Mouse (Mus musculus) hindbrain, embryonic 11.5 days (tissue): Measurements from ENCODE around the gene Cc2d2b. TPM values are rescaled to one million over a fixed set of nuclear protein-coding genes. Genes with fewer than 3 reads are reported as not detected.

Experiments used
- ATAC-seq: fragments of 200-750 bp; cut with Nextera tagmentation; 2 replicates; pipeline ENCODE4 v1.8.0; 2017; ENCODE audit warnings: mild to moderate bottlenecking, moderate TSS enrichment, moderate library complexity; ENCODE audit not compliant: low FRiP score
- DNase-seq: peaks from one replicate; pipeline ENCODE4 v3.0.0-alpha.2; 2015; ENCODE audit warnings: low spot score
- H3K27ac ChIP-seq: fragments of 300-500 bp; sonication (generic); 2 replicates; pipeline ENCODE4 v1.5.1; 2014; ENCODE audit warnings: mild to moderate bottlenecking, low read depth, low read length
- H3K27me3 ChIP-seq: fragments of 300-500 bp; sonication (generic); 2 replicates; pipeline ENCODE4 v1.6.1; 2014; ENCODE audit warnings: mild to moderate bottlenecking, low read length, moderate library complexity, mixed read lengths; ENCODE audit not compliant: control insufficient read depth, insufficient read depth
- H3K36me3 ChIP-seq: fragments of 300-500 bp; sonication (generic); 2 replicates; pipeline ENCODE4 v1.6.1; 2014; ENCODE audit warnings: mild to moderate bottlenecking, low read length, moderate library complexity, mixed read lengths; ENCODE audit not compliant: control insufficient read depth, insufficient read depth
- H3K4me1 ChIP-seq: fragments of 300-500 bp; sonication (generic); replicated peaks from 2 replicates; pipeline ENCODE4 v1.6.1; 2014; ENCODE audit warnings: low read length, mixed read lengths; ENCODE audit not compliant: control insufficient read depth, insufficient read depth
- H3K4me2 ChIP-seq: fragments of 300-500 bp; sonication (generic); replicated peaks from 2 replicates; pipeline ENCODE4 v1.6.1; 2014; ENCODE audit warnings: mild to moderate bottlenecking, low read depth, low read length
- H3K4me3 ChIP-seq: fragments of 300-500 bp; sonication (generic); 2 replicates; pipeline ENCODE4 v1.5.1; 2014; ENCODE audit warnings: low read depth, low read length
- H3K9ac ChIP-seq: fragments of 300-500 bp; sonication (generic); 2 replicates; pipeline ENCODE4 v1.6.1; 2014; ENCODE audit warnings: low read depth, low read length
- H3K9me3 ChIP-seq: fragments of 300-500 bp; sonication (generic); 2 replicates; pipeline ENCODE4 v1.6.1; 2016; ENCODE audit warnings: low read length; ENCODE audit not compliant: control insufficient read depth
- WGBS: fragments of 180-500 bp; shearing (Covaris S2); extraction: QIAGEN DNeasy Blood & Tissue Kit; methylation state at CpG from one replicate; pipeline ENCODE4 v1.1.7; 2014; 5-methylcytosine and 5-hydroxymethylcytosine counted together
- polyA plus RNA-seq: library from polyadenylated mRNA; unstranded; fragments of >200 nt; fragmentation: Nextera tagmentation; extraction: Ambion mirVana; gene quantifications from 2 replicates; pipeline ENCODE4 v1.2.1, GENCODE M21; 2014

The Cc2d2b gene
- polyA plus RNA-seq, 1 experiment from 2014 or later = 0.20 TPM

- Histone ChIP-seq H3K27me3 (peaks cover 8% of the 10 kb centered on the region; the same call in 1 of the 2 replicates), H3K27ac (no peak overlapping the region), H3K4me2 (no peak overlapping the region), H3K9ac (no peak overlapping the region), H3K4me3 (no peak overlapping the region), H3K4me1 (no peaks in the 10 kb centered on the region), H3K9me3 (no peaks in the 10 kb centered on the region), H3K36me3 (no peaks in the 10 kb centered on the region)
- ATAC-seq (no peak), DNase-seq (no peak)
- WGBS = 33% methylated on average over 5 of the region's 5 CpGs
Measured at GRCm38 (mm10) chr19:40868284-40868683, 119.7 kb downstream of the Cc2d2b start.

- H3K4me1 ChIP-seq = no peaks in the 10 kb centered on the region
- H3K27me3 ChIP-seq = peaks cover 8% of the 10 kb centered on the region; the same call in 1 of the 2 replicates
- H3K9ac ChIP-seq = no peak overlapping the region
- H3K9me3 ChIP-seq = no peaks in the 10 kb centered on the region
- H3K4me3 ChIP-seq = no peak overlapping the region
- DNase-seq (no peak), ATAC-seq (no peak)
- no peak overlapping the region for H3K27ac ChIP-seq
- WGBS = 94% methylated on average over 3 of the region's 3 CpGs
- H3K4me2 ChIP-seq = no peak overlapping the region
- H3K36me3 ChIP-seq = no peaks in the 10 kb centered on the region
Measured at GRCm38 (mm10) chr19:40869425-40870105, 121.0 kb downstream of the Cc2d2b start.

GRCm38 (mm10) chr19:40872955-40873665, 124.6 kb downstream of the Cc2d2b start:
- H3K4me2 ChIP-seq = peak overlapping the region; percentile 66
- ATAC-seq (peak; percentile 98), DNase-seq (peak; percentile 99)
- no peaks in the 10 kb centered on the region for H3K36me3 ChIP-seq
- 2% methylated on average over 48 of the region's 51 CpGs for WGBS
- peak overlapping the region; percentile 79 for H3K27ac ChIP-seq
- H3K4me3 ChIP-seq = peak overlapping the region; percentile 47
- H3K9ac ChIP-seq = peak overlapping the region; percentile 48
- H3K27me3 ChIP-seq = peaks cover 18% of the 10 kb centered on the region; the same call in 1 of the 2 replicates
- no peaks in the 10 kb centered on the region for H3K4me1 ChIP-seq
- H3K9me3 ChIP-seq = no peaks in the 10 kb centered on the region

Other genes with a start within 250 kb of the Cc2d2b start
- 82.7 and 97.2 TPM in 2 replicates for gene Sorbs1, start 235.0 kb upstream of the Cc2d2b start, polyA plus RNA-seq
- gene Aldh18a1, start 160.3 kb upstream of the Cc2d2b start, polyA plus RNA-seq = 62.7 and 70.1 TPM in 2 replicates
- 12.0 and 13.2 TPM in 2 replicates for gene Tctn3, start 136.5 kb upstream of the Cc2d2b start, polyA plus RNA-seq
- gene Entpd1, start 136.4 kb upstream of the Cc2d2b start, polyA plus RNA-seq = 8.5 and 9.4 TPM in 2 replicates
- 30.9 and 40.8 TPM in 2 replicates for gene Ccnj, start 82.5 kb downstream of the Cc2d2b start, polyA plus RNA-seq
- 14.6 and 15.4 TPM in 2 replicates for gene Zfp518a, start 146.0 kb downstream of the Cc2d2b start, polyA plus RNA-seq
- 0.33 and 0.36 TPM in 2 replicates for gene Blnk, start 245.8 kb downstream of the Cc2d2b start, polyA plus RNA-seq